Mouse (Mus musculus) B cell, adult 2 months (primary cell): ENCODE results near the gene AI467606.
"Not testable (repeated sequence)": the region's sequence is repeated elsewhere in the genome, so short reads cannot be mapped to it uniquely, and the experiment has no call there.

Experiments
- DNase-seq, 2 experiments: peaks; one replicate each; pipeline ENCODE4 v3.0.0; 2022

The AI467606 gene

GRCm38 (mm10) chr7:127091114-127091896 lies at the start of gene AI467606:
TSS of gene AI467606 (plus strand) at chr7:127091359.
- DNase-seq, result peak; percentile 98 to 99

GRCm38 (mm10) chr7:127041851-127042672 lies 49.1 kb upstream of the AI467606 start, which contains the start of gene Kif22:
TSS of gene Kif22 (minus strand) at chr7:127042471.
- peak; percentile 89 to 91 for DNase-seq

GRCm38 (mm10) chr7:127055026-127055585 lies 36.1 kb upstream of the AI467606 start:
- no peak for DNase-seq

GRCm38 (mm10) chr7:127065538-127065937 lies 25.6 kb upstream of the AI467606 start:
- no peak for DNase-seq

- DNase-seq, result no peak
Measured at GRCm38 (mm10) chr7:127066317-127066716, 24.8 kb upstream of the AI467606 start.

GRCm38 (mm10) chr7:127070871-127071413 lies 20.2 kb upstream of the AI467606 start:
- no peak for DNase-seq

GRCm38 (mm10) chr7:127073221-127073620 lies 17.9 kb upstream of the AI467606 start:
- DNase-seq, result no peak

- DNase-seq, result no peak
Measured at GRCm38 (mm10) chr7:127076188-127076587, 15.0 kb upstream of the AI467606 start.

- peak; percentile 53 to 56 for DNase-seq
Measured at GRCm38 (mm10) chr7:127077692-127078091, 13.5 kb upstream of the AI467606 start.

GRCm38 (mm10) chr7:127080045-127080444 lies 11.1 kb upstream of the AI467606 start:
- peak; percentile 30 to 42 for DNase-seq

GRCm38 (mm10) chr7:127082271-127082670 lies 8.9 kb upstream of the AI467606 start:
- peak in 1 of 2 experiments; percentile 11 for DNase-seq

GRCm38 (mm10) chr7:127082995-127083394 lies 8.2 kb upstream of the AI467606 start:
- DNase-seq, result no peak

GRCm38 (mm10) chr7:127083689-127084088 lies 7.5 kb upstream of the AI467606 start:
- DNase-seq, result no peak

GRCm38 (mm10) chr7:127084794-127085193 lies 6.4 kb upstream of the AI467606 start:
- no peak for DNase-seq

GRCm38 (mm10) chr7:127085751-127086150 lies 5.4 kb upstream of the AI467606 start:
- DNase-seq, result not testable (repeated sequence)

- not testable (repeated sequence) for DNase-seq
Measured at GRCm38 (mm10) chr7:127087278-127088010, 3.7 kb upstream of the AI467606 start, which contains the start of gene Zg16. TSS of gene Zg16 (minus strand) at chr7:127087328.

GRCm38 (mm10) chr7:127088083-127088482 lies 3.1 kb upstream of the AI467606 start:
- no peak for DNase-seq

GRCm38 (mm10) chr7:127088901-127089845 lies 2.0 kb upstream of the AI467606 start:
- peak; percentile 45 to 53 for DNase-seq

- peak; percentile 28 to 37 for DNase-seq
Measured at GRCm38 (mm10) chr7:127090154-127091113, 725 bp upstream of the AI467606 start.

- no peak for DNase-seq
Measured at GRCm38 (mm10) chr7:127093914-127094313, 2.8 kb downstream of the AI467606 start.
